Mouse (Mus musculus) midbrain, postnatal 0 days (tissue): Measurements from ENCODE around the gene Ppil6. TPM values are rescaled to one million over a fixed set of nuclear protein-coding genes. Genes with fewer than 3 reads are reported as not detected.

Experiments used
- ATAC-seq: fragments of 200-750 bp; cut with Nextera tagmentation; 2 replicates; pipeline ENCODE4 v1.8.0; 2017; ENCODE audit warnings: moderate number of reproducible peaks, mild to moderate bottlenecking, moderate TSS enrichment, moderate library complexity; ENCODE audit not compliant: low FRiP score
- DNase-seq: peaks from one replicate; pipeline ENCODE4 v3.0.0-alpha.2; 2015; ENCODE audit warnings: low spot score
- H3K27ac ChIP-seq: fragments of 300-500 bp; sonication (generic); 2 replicates; pipeline ENCODE4 v1.5.1; 2014; ENCODE audit warnings: low read depth, mild to moderate bottlenecking, low read length, mixed read lengths
- H3K27me3 ChIP-seq: fragments of 300-500 bp; sonication (generic); 2 replicates; pipeline ENCODE4 v1.6.1; 2014; ENCODE audit warnings: low read length, control low read depth, mixed read lengths; ENCODE audit not compliant: insufficient read depth
- H3K36me3 ChIP-seq: fragments of 300-500 bp; sonication (generic); 2 replicates; pipeline ENCODE4 v1.6.1; 2014; ENCODE audit warnings: low read length, control low read depth, mixed read lengths; ENCODE audit not compliant: insufficient read depth
- H3K4me1 ChIP-seq: fragments of 300-500 bp; sonication (generic); 2 replicates; pipeline ENCODE4 v1.6.1; 2014; ENCODE audit warnings: mild to moderate bottlenecking, control low read depth, antibody characterized with exemption, low read length, mixed read lengths; ENCODE audit not compliant: insufficient read depth
- H3K4me2 ChIP-seq: fragments of 300-500 bp; sonication (generic); 2 replicates; pipeline ENCODE4 v1.6.1; 2014; ENCODE audit warnings: low read depth, mild to moderate bottlenecking, low read length, mixed read lengths; ENCODE audit not compliant: poor library complexity, severe bottlenecking
- H3K4me3 ChIP-seq: fragments of 300-500 bp; sonication (generic); 2 replicates; pipeline ENCODE4 v1.5.1; 2014; ENCODE audit warnings: low read depth, mild to moderate bottlenecking, low read length, moderate library complexity
- H3K9ac ChIP-seq: fragments of 300-500 bp; sonication (generic); replicated peaks from 2 replicates; pipeline ENCODE4 v1.6.1; 2014; ENCODE audit warnings: mild to moderate bottlenecking, low read length, moderate library complexity, mixed read lengths; ENCODE audit not compliant: poor library complexity, severe bottlenecking
- H3K9me3 ChIP-seq: fragments of 300-500 bp; sonication (generic); 2 replicates; pipeline ENCODE4 v1.6.1; 2016; ENCODE audit warnings: low read length, control low read depth
- CTCF ChIP-seq: IDR thresholded peaks from 2 replicates; pipeline ENCODE4 v1.5.1; 2016; ENCODE audit warnings: antibody characterized with exemption, mild to moderate bottlenecking
- WGBS: fragments of 180-500 bp; shearing (Covaris S2); extraction: QIAGEN DNeasy Blood & Tissue Kit; methylation state at CpG from one replicate; pipeline ENCODE4 v1.1.7; 2014; 5-methylcytosine and 5-hydroxymethylcytosine counted together
- polyA plus RNA-seq: library from polyadenylated mRNA; unstranded; fragments of >200 nt; fragmentation: Nextera tagmentation; extraction: Ambion mirVana; gene quantifications from 2 replicates; pipeline ENCODE4 v1.2.1, GENCODE M21; 2015
- total RNA-seq: library from RNA; depleted of rRNA; stranded (reverse); fragments of >200 nt; gene quantifications from 2 replicates; pipeline ENCODE4 v1.2.3, GENCODE M21; 2014

Ppil6 gene
- total and polyA plus RNA-seq, 2 experiments from 2014 or later = 2.3 to 5.3 TPM

- Histone ChIP-seq H3K4me1 (no peaks in the 10 kb centered on the region), H3K36me3 (no peaks in the 10 kb centered on the region), H3K9ac (no peak overlapping the region), H3K4me3 (no peak overlapping the region), H3K27me3 (no peaks in the 10 kb centered on the region), H3K4me2 (no peak overlapping the region), H3K27ac (no peak overlapping the region), H3K9me3 (peaks cover 4% of the 10 kb centered on the region; the same call in 1 of the 2 replicates)
- no peak for TF ChIP-seq CTCF
- ATAC-seq = no peak
- DNase-seq = peak; percentile 9
- 69% methylated on average over 13 of the region's 13 CpGs for WGBS
Measured at GRCm38 (mm10) chr10:41546396-41547165, 56.3 kb downstream of the Ppil6 start.

GRCm38 (mm10) chr10:41550711-41551110 is 60.5 kb downstream of the Ppil6 start:
- peaks cover 4% of the 10 kb centered on the region; the same call in 1 of the 2 replicates for H3K9me3 ChIP-seq
- no peak for DNase-seq
- H3K36me3 ChIP-seq = no peaks in the 10 kb centered on the region
- no peak overlapping the region for H3K4me3 ChIP-seq
- no peaks in the 10 kb centered on the region; the same call in 1 of the 2 replicates for H3K4me1 ChIP-seq
- 79% methylated on average over 7 of the region's 7 CpGs for WGBS
- H3K27ac ChIP-seq = no peak overlapping the region
- TF ChIP-seq CTCF = no peak
- ATAC-seq = no peak
- no peak overlapping the region for H3K9ac ChIP-seq
- no peak overlapping the region for H3K4me2 ChIP-seq
- no peaks in the 10 kb centered on the region for H3K27me3 ChIP-seq

GRCm38 (mm10) chr10:41552319-41552718 is 62.1 kb downstream of the Ppil6 start:
- Histone ChIP-seq H3K4me1 (no peaks in the 10 kb centered on the region; the same call in 1 of the 2 replicates), H3K9ac (no peak overlapping the region), H3K4me2 (no peak overlapping the region), H3K27me3 (no peaks in the 10 kb centered on the region), H3K4me3 (no peak overlapping the region), H3K9me3 (peaks cover 4% of the 10 kb centered on the region; the same call in 1 of the 2 replicates), H3K27ac (no peak overlapping the region), H3K36me3 (no peaks in the 10 kb centered on the region)
- 22% methylated on average over 3 of the region's 3 CpGs for WGBS
- no peak for TF ChIP-seq CTCF
- ATAC-seq = no peak
- no peak for DNase-seq

GRCm38 (mm10) chr10:41552847-41553589 is 62.8 kb downstream of the Ppil6 start:
- Histone ChIP-seq H3K9me3 (peaks cover 4% of the 10 kb centered on the region; the same call in 1 of the 2 replicates), H3K36me3 (no peaks in the 10 kb centered on the region), H3K27ac (no peak overlapping the region), H3K27me3 (no peaks in the 10 kb centered on the region), H3K4me1 (no peaks in the 10 kb centered on the region; the same call in 1 of the 2 replicates), H3K9ac (no peak overlapping the region), H3K4me2 (no peak overlapping the region), H3K4me3 (no peak overlapping the region)
- WGBS = 42% methylated on average over 14 of the region's 14 CpGs
- no peak for TF ChIP-seq CTCF
- ATAC-seq = 0 out of 2 replicates have a peak, but pooled peaks have one; percentile 54
- DNase-seq = peak; percentile 12

GRCm38 (mm10) chr10:41553711-41554110 is 63.5 kb downstream of the Ppil6 start:
- Histone ChIP-seq H3K4me1 (no peaks in the 10 kb centered on the region; the same call in 1 of the 2 replicates), H3K27me3 (no peaks in the 10 kb centered on the region), H3K4me3 (no peak overlapping the region), H3K36me3 (no peaks in the 10 kb centered on the region), H3K9ac (no peak overlapping the region), H3K9me3 (peaks cover 4% of the 10 kb centered on the region; the same call in 1 of the 2 replicates), H3K27ac (no peak overlapping the region), H3K4me2 (no peak overlapping the region)
- TF ChIP-seq CTCF = no peak
- WGBS = 68% methylated on average over 4 of the region's 4 CpGs
- ATAC-seq (no peak), DNase-seq (no peak)
